Comparison of ENCODE assay signal across 8 mouse cellular contexts in the genomic region with DNA sequence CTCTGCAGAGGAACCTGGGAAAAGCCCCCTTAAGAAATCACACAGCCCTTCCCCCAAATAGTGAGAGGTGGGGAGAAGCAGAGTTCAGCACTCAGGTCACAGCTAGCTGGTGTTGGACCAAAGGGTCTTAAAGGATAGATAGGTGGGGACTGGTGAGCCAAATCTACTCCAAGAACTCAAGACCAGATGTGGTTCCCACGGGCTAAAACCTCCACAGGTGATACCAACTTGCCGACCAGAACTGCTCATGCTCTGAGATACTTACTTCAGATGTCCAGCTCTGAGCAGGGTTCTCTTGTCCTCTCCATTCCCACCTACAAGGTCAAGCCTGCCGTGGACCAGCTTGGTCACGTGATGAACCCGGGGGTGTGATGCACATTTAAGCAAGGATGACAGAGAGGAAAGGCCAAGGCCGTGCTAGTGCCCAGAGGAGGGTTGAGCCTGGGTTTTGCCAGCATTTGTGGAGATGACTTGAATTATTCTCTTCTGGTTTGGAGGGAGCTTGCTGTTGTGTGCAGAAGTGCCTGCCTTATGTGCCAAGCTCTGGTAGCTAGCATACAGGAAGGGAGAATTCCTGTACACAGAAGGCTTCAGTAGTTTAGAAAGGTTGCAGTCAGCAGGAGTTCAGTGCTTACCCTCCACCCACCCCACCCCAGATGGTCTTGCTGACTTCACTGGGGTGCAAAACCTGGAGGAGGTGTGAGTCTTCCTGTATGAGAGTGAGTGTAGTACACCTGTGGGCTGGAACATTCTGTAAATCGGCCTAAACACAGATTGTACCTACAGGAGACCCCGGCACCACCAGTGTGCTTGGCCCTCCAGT. TPM values are rescaled to one million over a fixed set of nuclear protein-coding genes. Genes with fewer than 3 reads are reported as not detected.
DNase-seq lines count a peak whose midpoint lies in the region; ATAC-seq lines count a peak whose summit lies in the region.

No protein-coding gene starts in this region.

- 85% methylated on average over 8 of the region's 8 CpGs for WGBS in hindbrain, embryonic 15.5 days
- 83% methylated on average over 8 of the region's 8 CpGs for WGBS in midbrain, embryonic 11.5 days

- peak overlapping the region; percentile 88 for H3K4me3 ChIP-seq in hindbrain, embryonic 15.5 days
- H3K4me3 ChIP-seq in midbrain, embryonic 11.5 days (ENCODE audit: low read depth, low read length), result no peak overlapping the region

- no peak overlapping the region for H3K27ac ChIP-seq in hindbrain, embryonic 15.5 days (replicated peaks)
- no peak overlapping the region for H3K27ac ChIP-seq in midbrain, embryonic 11.5 days (ENCODE audit: low read depth, low read length)

- peak overlapping the region; percentile 85 for H3K4me2 ChIP-seq in hindbrain, embryonic 15.5 days
- peak overlapping the region; percentile 87 for H3K4me2 ChIP-seq in midbrain, embryonic 11.5 days

- H3K27me3 ChIP-seq in hindbrain, embryonic 15.5 days, result no peaks in the 10 kb centered on the region
- H3K27me3 ChIP-seq in midbrain, embryonic 11.5 days (ENCODE audit: control insufficient read depth, insufficient read depth, low read length), result no peaks in the 10 kb centered on the region

- peaks cover 67% of the 10 kb centered on the region for H3K4me1 ChIP-seq in hindbrain, embryonic 15.5 days (replicated peaks)
- H3K4me1 ChIP-seq in midbrain, embryonic 11.5 days (ENCODE audit: control insufficient read depth, insufficient read depth, low read length), result peaks cover 32% of the 10 kb centered on the region

- H3K9me3 ChIP-seq in hindbrain, embryonic 15.5 days, result no peaks in the 10 kb centered on the region
- H3K9me3 ChIP-seq in midbrain, embryonic 11.5 days (ENCODE audit: control insufficient read depth, low read length), result no peaks in the 10 kb centered on the region

- 0 out of 2 replicates have a peak overlapping the region, but pooled peaks have one; percentile 93 for H3K9ac ChIP-seq in hindbrain, embryonic 15.5 days
- peak overlapping the region; percentile 16; the same call in 1 of the 2 replicates for H3K9ac ChIP-seq in midbrain, embryonic 11.5 days (ENCODE audit: low read length)

- H3K36me3 ChIP-seq in hindbrain, embryonic 15.5 days, result no peaks in the 10 kb centered on the region
- H3K36me3 ChIP-seq in midbrain, embryonic 11.5 days (ENCODE audit: control insufficient read depth, insufficient read depth, low read length), result no peaks in the 10 kb centered on the region

- no peak for ATAC-seq in hindbrain, embryonic 15.5 days (ENCODE audit: low FRiP score, low read depth)
- no peak for ATAC-seq in midbrain, embryonic 11.5 days (ENCODE audit: low FRiP score)
- ATAC-seq in monocyte, adult 5-6 weeks (replicated peaks; ENCODE audit: insufficient number of reproducible peaks, low FRiP score, low TSS enrichment, poor library complexity, severe bottlenecking), result no peak

- peak; percentile 61 for DNase-seq in kidney, adult 9 months
- no peak for DNase-seq in kidney, postnatal 14 days
- peak; percentile 82 to 88 for DNase-seq in adrenal gland, postnatal 36 days
- no peak for DNase-seq in midbrain, embryonic 11.5 days (ENCODE audit: low spot score, missing footprints)
- no peak for DNase-seq in gastrocnemius, postnatal 4 days (ENCODE audit: low spot score in 2 of 2)
- DNase-seq in layer of hippocampus, adult 9-10 months (ENCODE audit: low spot score), result no peak

RNA-seq across cellular contexts. Expression of gene Mnt, which starts 3.0 kb away (rescaled TPM):
- 10 to 100 TPM; 27.6 to 30.6 TPM for total RNA-seq in adrenal gland, postnatal 36 days (2021)
- 8.7 and 9.7 TPM in 2 replicates for polyA plus RNA-seq in hindbrain, embryonic 15.5 days (2015; fragmentation: Nextera tagmentation; extraction: Ambion mirVana)
- polyA plus RNA-seq in midbrain, embryonic 11.5 days (2014; fragmentation: Nextera tagmentation; extraction: Ambion mirVana), result 3.7 and 4.5 TPM in 2 replicates
- 10 to 100 TPM; 12.3 to 13.0 TPM for total RNA-seq in gastrocnemius, postnatal 4 days (2021)
- total RNA-seq in monocyte, adult 5-6 weeks (2017), result 8.0 to 14.0 TPM (median 9.5 TPM) in 3 replicates

Comparison
In these comparisons a context has a peak if more than half of its experiments do, and no peak if none do; other contexts are left out.
1. DNase-seq: peak in kidney, adult 9 months (single experiment) and adrenal gland, postnatal 36 days (2 of 2); none in kidney, postnatal 14 days (single experiment), midbrain, embryonic 11.5 days (single experiment), gastrocnemius, postnatal 4 days (0 of 2) and layer of hippocampus, adult 9-10 months (single experiment).